Mouse (Mus musculus): ENCODE data around the gene Wdr54. TPM values are rescaled to one million over a fixed set of nuclear protein-coding genes. Genes with fewer than 3 reads are reported as not detected.

Wdr54 gene
- total RNA-seq, 1 experiment from 2014 or later, result not detected

DNA sequence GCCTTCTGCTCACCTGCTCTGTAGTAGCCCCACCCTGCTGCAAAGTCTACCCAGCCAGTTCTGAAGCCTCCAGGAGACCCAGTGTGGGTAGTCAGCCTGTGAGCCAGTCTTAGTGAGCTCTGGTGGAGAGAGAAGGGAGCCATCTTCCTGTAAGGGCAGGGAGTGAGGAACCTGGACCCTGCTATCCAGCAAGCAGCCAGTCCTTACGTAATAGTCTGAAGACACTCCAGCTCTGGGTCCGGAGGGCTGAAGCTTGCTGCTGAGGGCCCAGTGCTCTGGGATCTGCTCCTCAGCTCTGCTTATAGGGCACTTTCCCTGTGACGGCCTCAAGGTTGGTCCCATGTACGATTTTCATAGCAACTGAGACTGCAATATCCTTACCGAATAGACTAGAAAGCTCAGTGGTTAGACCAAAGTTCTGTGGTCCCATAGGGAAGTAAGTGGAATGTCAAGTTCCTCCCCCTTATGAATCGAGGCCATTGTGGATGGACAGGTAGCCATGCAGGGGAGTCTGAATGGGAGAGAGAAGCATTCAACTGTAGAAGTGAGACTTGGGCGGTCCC lies 21.2 kb downstream of the Wdr54 start, which contains the start of gene Rtkn:
Gene Rtkn (plus strand): TSS at position 513 of the 563 bp plus-strand sequence.
- no peak for ATAC-seq (ENCODE audit: extremely low read depth, insufficient number of reproducible peaks, low FRiP score, poor library complexity, severe bottlenecking)

DNA sequence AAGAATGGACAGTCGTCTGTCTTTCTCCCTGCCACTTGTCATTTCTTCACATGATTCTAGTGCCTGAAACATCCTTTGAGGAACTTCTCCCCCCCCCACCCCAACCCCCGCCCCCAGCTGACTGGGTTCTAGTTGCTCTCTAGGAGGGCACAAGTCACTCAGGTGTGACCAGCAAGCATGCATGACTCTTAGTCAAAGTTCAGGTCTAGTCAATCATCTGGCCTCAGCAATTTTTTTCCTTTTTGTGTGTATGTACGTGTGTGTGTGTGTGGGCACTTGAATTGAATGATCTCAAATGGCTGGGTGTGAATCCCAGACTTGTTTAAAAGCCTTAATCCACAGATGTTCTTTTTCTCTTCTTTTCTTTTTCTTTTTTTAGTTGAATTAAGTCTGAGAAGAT lies 22.0 kb downstream of the Wdr54 start:
- ATAC-seq (ENCODE audit: extremely low read depth, insufficient number of reproducible peaks, low FRiP score, poor library complexity, severe bottlenecking), result no peak

DNA sequence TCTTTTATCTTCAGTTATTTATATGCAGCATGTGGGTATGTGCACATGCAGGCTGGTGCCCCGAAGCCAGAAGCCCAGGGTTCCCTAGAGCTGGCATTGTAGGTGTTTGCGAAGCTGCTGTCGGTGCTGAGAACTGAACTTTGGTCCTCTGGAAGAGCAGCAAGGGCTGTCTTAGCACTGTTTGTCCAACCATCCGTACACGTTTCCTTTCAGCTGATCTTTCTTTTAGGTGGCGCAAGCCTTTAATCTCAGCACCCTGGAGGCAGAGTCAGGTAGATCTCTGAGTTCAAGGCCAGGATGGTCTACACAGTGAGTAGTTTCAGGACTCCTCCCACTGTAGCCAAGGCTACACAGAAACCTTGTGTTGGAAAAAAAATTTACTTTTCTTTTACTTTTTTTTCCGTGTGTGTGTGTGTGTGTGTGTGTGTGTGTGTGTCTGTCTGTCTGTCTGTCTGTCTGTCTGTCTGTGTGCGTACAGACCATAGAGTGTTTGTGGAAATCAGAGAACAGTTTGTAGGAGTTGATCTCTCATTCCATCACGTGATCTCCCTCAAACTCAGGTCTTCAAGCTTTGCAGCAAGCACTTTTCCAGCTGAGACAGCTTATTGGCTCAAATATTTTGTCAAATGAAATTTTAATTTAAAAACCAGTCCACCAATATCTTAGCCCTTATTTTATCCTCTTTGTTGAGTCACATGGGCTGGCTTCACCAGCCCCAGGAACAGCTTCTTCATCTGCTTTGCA lies 23.8 kb downstream of the Wdr54 start:
- no peak for ATAC-seq (ENCODE audit: extremely low read depth, insufficient number of reproducible peaks, low FRiP score, poor library complexity, severe bottlenecking)

DNA sequence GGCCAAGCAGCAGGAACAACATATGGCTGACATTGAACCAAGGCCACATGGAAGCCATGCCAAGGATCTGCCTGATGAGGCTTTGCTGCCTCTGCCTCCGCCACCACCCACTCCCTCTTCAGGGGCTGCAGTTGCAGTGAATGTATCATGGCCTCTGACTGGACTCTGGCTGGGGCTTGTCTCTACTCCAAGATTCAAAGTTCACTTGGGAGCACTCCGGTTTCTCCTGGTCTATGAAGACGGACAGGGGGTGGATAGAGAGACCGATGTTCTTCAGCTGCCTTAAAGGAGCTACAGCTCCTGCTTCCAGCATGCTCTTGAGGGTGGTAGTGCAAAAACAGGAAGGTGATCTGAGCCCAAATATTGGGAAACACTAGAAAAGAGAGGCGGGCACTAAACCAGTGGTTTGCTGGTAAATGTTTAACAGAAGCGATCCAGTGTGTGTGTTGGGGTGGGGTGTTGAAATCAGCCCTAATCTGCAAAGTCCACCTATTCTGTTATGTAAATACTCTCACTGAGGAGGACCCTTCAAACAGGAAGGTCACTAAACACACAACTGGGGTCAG lies 24.6 kb downstream of the Wdr54 start:
- peak; percentile 54; the same call in 1 of the 2 replicates for ATAC-seq (ENCODE audit: extremely low read depth, insufficient number of reproducible peaks, low FRiP score, poor library complexity, severe bottlenecking)

DNA sequence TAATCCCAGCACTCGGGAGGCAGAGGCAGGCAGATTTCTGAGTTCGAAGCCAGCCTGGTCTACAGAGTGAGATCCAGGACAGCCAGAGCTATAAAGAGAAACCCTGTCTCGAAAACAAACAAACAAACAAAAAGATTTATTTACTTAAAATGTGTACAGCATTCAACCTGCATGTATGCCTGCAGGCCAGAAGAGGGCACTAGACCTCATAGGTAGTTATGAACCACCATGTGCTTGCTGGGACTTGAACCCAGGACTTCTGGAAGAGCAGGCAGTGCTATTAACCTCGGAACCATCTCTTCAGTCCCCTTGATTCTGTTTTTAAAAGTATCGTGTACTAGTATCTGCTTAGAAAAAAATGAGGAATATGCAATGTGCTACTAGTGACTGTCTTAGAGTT lies 28.8 kb downstream of the Wdr54 start:
- ATAC-seq (ENCODE audit: extremely low read depth, insufficient number of reproducible peaks, low FRiP score, poor library complexity, severe bottlenecking), result no peak

DNA sequence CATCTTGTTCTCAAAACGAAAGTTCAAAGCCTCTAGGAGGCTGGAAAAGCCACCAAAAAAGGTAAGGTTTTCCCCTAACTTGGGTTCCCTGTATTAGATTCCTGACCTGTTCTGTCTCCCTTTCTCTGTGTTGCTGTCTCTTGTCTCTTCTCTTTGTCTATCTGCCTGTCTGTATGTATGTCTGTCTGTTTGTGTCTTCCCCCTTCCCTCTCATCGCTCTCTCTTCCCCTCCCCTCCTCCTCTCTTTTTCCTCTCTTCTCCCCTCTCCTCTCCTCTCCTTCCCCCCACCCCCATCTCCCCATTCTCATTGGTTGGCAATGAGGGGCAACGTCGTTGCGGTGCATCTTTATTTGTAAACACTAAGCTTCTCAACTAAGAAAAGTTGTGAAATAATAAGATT lies 30.9 kb downstream of the Wdr54 start, which contains the start of gene Ino80b:
Gene Ino80b (minus strand): TSS at position 101 of the 400 bp plus-strand sequence.
- no peak for ATAC-seq (ENCODE audit: extremely low read depth, insufficient number of reproducible peaks, low FRiP score, poor library complexity, severe bottlenecking)

DNA sequence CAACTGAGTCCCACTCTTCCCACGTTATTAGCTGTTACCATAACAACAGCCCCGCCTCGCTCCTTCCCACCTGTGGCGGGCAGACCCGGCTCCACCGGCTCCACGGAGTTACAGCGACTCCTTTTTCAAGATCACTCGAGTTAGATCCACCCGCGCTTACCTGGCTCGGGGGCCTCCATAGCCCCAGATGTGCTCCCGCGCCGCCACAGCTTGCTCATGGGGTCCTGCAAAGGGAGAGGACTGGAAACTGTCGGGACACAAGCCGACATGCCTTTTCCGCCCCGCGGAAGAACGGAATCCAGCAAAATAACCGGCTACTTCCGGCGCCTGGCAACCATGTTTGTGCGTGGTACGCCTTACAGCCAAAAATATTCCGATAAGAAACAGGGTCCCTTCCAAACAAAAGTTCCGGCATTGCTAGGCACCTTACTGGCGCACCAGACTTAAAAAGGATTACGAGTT lies 31.3 kb downstream of the Wdr54 start:
- ATAC-seq (ENCODE audit: extremely low read depth, insufficient number of reproducible peaks, low FRiP score, poor library complexity, severe bottlenecking), result peak; percentile 59

DNA sequence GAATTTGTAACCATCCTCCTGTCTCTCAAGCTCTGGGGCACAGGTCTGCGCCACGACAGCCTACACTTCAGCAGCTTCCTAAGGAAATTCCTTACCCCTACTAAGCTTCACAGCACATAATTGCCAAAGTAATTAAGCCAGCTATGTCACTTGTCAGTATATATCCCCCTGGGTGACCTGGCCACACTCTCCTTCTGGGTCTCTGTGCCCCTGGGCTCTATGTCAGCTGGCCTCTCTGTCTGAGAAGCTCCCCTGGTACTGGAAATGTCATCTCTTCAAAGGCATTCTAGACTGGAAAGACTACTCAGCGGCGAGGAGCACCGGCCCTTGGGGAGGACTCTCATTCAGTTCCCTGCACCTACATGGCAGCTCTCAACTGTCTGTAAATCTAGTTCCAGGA lies 33.2 kb downstream of the Wdr54 start:
- ATAC-seq (ENCODE audit: extremely low read depth, insufficient number of reproducible peaks, low FRiP score, poor library complexity, severe bottlenecking), result no peak

DNA sequence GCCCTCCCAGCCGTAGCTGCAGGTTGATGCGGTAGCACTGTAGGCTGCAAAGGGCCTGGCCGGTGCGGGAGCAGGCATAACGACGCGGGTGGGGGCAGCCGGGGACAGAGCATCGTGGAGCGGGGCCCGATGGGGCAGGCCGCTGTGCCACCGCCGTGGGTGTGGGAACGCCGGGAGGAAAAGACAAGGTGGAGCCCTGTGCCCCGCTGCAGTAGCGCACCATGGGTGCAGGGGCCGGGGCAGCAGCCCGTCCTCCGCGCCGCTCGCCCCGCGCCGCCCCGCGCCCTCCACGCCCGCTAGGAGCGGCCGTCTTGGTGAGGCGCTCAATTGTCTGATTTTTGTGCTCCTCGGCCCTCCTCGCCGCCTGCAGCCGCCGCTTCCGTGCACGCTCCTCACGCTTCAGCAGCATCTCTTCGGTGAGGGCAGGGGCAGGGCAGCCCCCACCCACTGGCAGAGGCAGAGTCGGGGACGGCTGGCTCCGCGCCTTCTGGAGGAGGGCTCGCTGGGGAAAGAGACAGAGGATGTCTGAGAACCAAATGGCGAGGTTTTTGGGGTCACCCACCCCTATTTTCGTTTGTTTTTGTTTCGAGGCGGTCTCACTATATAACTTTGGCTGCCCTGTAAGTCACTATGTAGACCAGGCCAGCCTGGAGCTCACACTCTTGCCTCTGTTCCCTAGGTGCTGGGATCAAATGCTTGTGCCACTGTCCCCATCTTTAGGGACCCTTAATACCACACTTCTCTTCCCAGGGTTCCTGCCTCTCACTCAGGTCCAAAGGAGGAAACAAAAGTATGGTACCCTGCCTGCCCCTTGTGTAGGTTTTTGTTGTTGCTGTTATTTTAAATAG lies 34.1 kb downstream of the Wdr54 start:
- ATAC-seq (ENCODE audit: extremely low read depth, insufficient number of reproducible peaks, low FRiP score, poor library complexity, severe bottlenecking), result no peak

DNA sequence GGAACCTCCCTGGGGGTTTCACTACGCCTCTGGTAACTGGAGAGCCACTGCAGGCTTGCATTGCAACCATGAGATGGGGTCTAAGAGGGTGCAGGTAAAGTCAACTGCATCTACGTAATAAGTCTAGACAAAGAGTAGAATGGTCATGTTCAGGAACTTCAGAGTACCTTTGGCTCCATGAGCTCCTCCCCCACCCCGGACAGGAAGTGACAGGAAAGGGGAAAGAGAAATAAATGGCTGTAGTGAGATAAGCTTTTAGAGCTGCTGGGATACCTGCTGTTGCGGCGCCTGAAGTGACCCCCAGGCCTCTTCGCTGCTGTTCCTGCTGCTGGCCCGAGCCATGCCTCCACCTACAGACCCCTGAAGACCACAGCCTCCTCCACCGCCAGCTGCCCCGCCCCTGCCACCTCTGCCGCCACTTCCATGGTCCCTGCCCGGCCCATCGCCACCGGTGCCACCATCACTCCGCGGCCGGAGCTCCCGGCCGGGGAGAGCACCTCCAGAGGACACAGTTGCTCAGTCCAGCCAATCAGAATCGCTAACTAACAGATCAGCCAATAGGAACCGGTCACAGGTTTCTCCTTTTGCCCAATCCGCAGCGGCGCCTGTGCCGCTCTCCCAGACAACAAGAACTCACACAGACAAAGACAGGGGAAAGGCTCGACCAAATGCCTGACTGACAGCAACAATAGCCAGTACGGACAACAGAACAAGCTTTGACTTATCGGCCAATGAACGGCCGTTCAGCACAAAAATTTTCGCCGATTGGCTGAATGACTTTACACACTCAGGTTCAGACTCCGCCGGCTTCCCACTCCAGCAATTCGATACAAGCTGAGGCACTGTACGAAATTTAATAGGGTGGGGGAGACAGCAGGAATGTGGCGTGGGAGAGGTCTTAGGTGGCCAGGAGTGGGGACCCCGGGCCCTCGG lies 35.0 kb downstream of the Wdr54 start, which contains the start of gene Wbp1:
Gene Wbp1 (minus strand): TSS at position 630 of the 933 bp plus-strand sequence.
- peak; percentile 93 for ATAC-seq (ENCODE audit: extremely low read depth, insufficient number of reproducible peaks, low FRiP score, poor library complexity, severe bottlenecking)

DNA sequence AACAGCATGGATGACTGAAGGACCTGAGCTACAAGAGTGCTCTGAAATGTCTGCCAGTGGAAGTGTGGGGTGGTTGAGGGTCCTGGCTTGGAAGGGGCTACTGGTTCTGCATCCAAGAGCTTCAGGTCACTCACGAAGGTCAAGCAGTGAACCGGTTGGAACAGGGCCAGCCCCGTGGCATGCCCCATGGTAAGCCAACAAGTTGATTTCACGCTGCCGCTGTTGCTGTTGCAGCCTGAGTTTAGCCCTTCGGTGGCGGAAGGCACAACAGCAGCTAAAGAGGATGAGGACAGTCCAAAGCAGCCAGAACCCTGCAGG lies 36.5 kb downstream of the Wdr54 start:
- no peak for ATAC-seq (ENCODE audit: extremely low read depth, insufficient number of reproducible peaks, low FRiP score, poor library complexity, severe bottlenecking)

DNA sequence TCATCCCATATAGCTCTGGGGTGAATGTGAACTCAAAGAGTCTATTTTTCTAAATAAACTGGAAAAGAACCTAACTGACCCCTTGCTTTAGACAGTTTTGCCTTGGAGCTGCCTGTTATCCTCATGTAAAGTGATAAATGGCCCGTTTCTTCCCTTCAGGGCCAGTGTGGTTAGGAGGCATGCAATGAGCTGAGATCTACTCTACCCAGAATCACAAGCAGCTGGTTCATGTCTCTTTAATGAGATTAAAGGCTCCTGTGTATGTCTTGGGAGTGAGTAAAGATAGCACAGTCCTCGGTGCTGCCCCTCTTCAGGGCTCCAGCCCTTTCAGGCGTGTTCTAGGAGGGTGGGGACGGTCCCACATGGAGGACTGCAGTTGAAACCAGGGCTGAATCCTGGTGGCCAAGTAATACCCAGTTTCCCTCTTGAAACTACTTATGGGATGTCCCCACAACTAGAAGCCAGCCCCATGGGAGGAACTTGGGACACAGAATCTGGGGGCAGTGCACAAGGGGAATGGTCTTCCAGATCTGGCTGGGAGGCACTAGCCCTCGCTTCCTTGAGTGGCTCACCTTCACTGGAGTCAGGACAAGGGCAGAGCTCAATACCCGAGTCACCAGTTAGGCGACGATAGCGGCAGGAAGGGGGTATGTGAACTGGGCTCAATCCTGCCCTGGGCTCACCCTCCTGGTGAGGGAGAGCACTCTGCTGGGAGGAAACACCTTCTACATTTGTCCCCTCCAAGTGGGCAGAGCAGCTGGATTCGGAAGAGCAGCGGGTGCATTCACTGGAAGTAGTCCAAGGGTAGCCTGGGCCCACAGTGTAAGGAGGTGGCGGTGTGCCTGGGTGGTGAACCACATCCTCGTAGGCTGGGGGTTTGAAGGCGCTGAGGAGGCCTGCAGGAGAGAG lies 37.1 kb downstream of the Wdr54 start:
- no peak for ATAC-seq (ENCODE audit: extremely low read depth, insufficient number of reproducible peaks, low FRiP score, poor library complexity, severe bottlenecking)

DNA sequence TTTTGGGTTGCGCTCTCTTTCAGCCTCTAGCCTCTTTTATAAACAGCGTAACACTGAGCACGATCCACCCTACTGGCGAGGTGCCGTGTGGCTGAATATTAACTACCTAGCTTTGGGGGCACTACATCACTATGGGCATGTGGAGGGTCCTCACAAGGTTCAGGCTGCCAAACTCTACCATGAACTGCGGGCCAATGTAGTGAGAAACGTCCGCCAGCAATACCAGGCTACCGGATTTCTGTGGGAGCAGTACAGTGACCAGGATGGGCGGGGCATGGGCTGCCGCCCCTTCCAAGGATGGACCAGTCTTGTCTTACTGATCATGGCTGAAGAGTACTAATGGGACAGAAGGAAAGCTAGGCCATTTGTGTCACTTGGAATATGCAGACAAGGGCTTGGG lies 37.8 kb downstream of the Wdr54 start:
- ATAC-seq (ENCODE audit: extremely low read depth, insufficient number of reproducible peaks, low FRiP score, poor library complexity, severe bottlenecking), result no peak

DNA sequence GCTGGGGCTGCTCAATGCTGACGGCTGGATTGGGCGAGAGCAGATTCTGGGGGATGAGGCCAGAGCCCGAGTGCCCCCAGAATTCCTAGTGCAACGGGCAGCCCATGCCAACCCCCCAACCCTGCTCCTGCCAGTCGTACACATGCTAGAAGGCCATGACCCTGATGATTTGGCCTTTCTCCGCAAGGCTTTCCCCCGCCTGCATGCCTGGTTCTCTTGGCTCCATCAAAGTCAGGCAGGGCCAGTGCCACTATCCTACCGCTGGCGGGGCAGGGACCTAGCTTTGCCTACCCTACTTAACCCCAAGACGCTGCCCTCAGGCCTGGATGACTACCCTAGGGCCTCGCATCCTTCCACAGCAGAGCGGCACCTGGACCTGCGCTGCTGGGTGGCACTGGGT lies 38.6 kb downstream of the Wdr54 start:
- ATAC-seq (ENCODE audit: extremely low read depth, insufficient number of reproducible peaks, low FRiP score, poor library complexity, severe bottlenecking), result no peak

DNA sequence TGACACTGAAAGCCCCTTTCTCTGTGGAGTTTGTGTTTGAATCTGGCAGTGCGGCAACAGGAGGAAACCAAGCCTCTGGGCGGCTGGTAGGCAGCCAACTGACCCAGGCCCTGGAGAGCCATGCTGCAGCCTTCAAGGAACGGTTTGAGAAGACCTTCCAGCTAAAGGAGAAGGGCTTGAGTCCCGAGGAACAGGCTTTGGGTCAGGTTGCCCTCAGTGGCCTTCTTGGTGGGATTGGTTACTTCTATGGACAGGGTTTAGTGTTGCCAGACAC lies 39.1 kb downstream of the Wdr54 start:
- no peak for ATAC-seq (ENCODE audit: extremely low read depth, insufficient number of reproducible peaks, low FRiP score, poor library complexity, severe bottlenecking)

DNA sequence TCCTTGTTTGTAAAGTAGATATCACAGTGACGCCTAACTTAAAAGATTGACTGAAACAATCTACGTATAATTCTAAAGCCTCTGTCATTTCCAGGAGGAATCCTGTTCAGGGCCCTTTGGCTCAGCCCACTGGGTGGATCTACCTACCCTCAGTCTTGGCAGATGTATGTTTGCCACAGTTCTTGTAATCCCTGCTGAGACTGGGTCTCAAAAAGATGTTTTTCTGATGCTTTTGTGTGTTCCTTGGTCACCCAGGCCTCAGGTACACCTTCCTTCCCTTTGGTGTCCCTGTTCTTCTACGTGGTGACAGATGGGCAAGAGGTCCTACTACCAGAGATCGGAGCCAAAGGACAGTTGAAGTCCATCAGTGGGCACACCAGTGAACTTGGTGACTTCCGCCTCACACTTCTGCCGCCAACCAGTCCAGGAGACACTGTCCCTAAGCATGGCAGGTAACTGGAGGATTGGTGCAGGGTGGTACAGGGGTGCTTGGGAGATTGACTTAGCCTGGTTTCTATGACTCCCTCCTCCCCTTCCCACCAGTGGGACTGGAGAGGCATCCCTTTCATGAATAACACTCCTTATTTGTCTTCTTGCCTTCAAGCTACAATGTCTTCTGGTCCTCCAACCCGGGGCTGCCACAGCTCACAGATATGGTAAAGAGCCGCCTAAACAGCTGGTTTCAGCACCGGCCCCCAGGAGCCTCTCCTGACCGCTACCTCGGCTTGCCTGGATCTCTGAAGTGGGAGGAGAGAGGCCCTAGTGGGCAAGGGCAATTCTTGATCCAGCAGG lies 39.6 kb downstream of the Wdr54 start:
- ATAC-seq (ENCODE audit: extremely low read depth, insufficient number of reproducible peaks, low FRiP score, poor library complexity, severe bottlenecking), result no peak

Data from neutrophil, adult 5-6 weeks (primary cell).